In the genomic region with DNA sequence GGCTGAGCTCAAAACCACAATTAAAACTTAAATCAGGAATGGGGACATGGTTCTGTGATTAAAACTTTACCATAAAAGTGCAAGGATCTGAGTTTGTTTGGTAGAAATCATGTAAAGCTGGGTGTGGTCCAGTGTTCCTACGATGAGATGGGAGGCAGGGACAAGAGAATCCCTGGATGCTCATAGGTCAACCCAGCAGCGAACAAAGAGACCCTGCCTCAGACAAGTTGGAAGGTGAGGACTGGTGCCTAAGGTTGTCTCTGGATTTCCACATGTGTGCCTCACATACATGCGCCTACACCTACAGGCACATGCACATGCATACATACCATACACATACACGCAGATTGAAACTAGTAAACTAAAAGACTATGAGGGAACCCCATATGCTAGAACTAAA, we compare ENCODE assay signal across 22 mouse cellular contexts.
DNase-seq lines count a peak whose midpoint lies in the region; ATAC-seq lines count a peak whose summit lies in the region.
"Had no signal": no experiment of that assay in that cellular context is flagged by ENCODE, and none has a peak within 500 bp of the region (broad histone marks: within the 10 kb centered on the region; RNA-seq: fewer than 3 reads in every experiment).

No protein-coding gene starts in this region.

- no peak overlapping the region for H3K9ac ChIP-seq in heart, embryonic 12.5 days
- H3K9ac ChIP-seq in intestine, embryonic 14.5 days (ENCODE audit: low read length), result no peak overlapping the region
- H3K9ac ChIP-seq in intestine, embryonic 16.5 days (ENCODE audit: low read depth, low read length), result no peak overlapping the region

- H3K27ac ChIP-seq in heart, embryonic 12.5 days (ENCODE audit: poor library complexity, severe bottlenecking), result no peak overlapping the region
- H3K27ac ChIP-seq in heart, embryonic 10.5 days, result no peak overlapping the region
- no peak overlapping the region for H3K27ac ChIP-seq in intestine, embryonic 14.5 days (ENCODE audit: low read depth)
- no peak overlapping the region for H3K27ac ChIP-seq in intestine, embryonic 16.5 days (ENCODE audit: low read length)

- ATAC-seq in heart, embryonic 12.5 days (ENCODE audit: insufficient number of reproducible peaks, low FRiP score), result no peak
- ATAC-seq in intestine, embryonic 14.5 days (replicated peaks; ENCODE audit: low FRiP score, low TSS enrichment, low read depth), result no peak
- ATAC-seq in intestine, embryonic 16.5 days, result no peak
- ATAC-seq: activated CD4-positive, CD25-positive, alpha-beta regulatory T cell, adult 4 months; CD4-positive, CD25-positive, alpha-beta regulatory T cell, adult 4 months; Patski had no signal

- 86% methylated on average over 4 of the region's 4 CpGs for WGBS in heart, embryonic 12.5 days
- WGBS in heart, embryonic 10.5 days, result 91% methylated on average over 4 of the region's 4 CpGs
- 88% methylated on average over 4 of the region's 4 CpGs for WGBS in intestine, embryonic 14.5 days
- 90% methylated on average over 4 of the region's 4 CpGs for WGBS in intestine, embryonic 16.5 days

- H3K4me1 ChIP-seq in heart, embryonic 12.5 days (replicated peaks), result no peaks in the 10 kb centered on the region
- no peaks in the 10 kb centered on the region for H3K4me1 ChIP-seq in heart, embryonic 10.5 days
- H3K4me1 ChIP-seq in intestine, embryonic 14.5 days (replicated peaks; ENCODE audit: control insufficient read depth, insufficient read depth, low read length), result no peaks in the 10 kb centered on the region
- H3K4me1 ChIP-seq in intestine, embryonic 16.5 days (ENCODE audit: control insufficient read depth, insufficient read depth, low read length), result no peaks in the 10 kb centered on the region

- H3K27me3 ChIP-seq in heart, embryonic 12.5 days (replicated peaks), result no peaks in the 10 kb centered on the region
- H3K27me3 ChIP-seq in heart, embryonic 10.5 days (ENCODE audit: insufficient read depth, poor library complexity, severe bottlenecking), result no peaks in the 10 kb centered on the region
- no peaks in the 10 kb centered on the region for H3K27me3 ChIP-seq in intestine, embryonic 14.5 days (replicated peaks; ENCODE audit: control insufficient read depth, insufficient read depth, low read length)
- no peaks in the 10 kb centered on the region for H3K27me3 ChIP-seq in intestine, embryonic 16.5 days (replicated peaks; ENCODE audit: control insufficient read depth, insufficient read depth, low read length)
- H3K27me3 ChIP-seq: CH12.LX, Patski had no signal

- peak; percentile 54 for DNase-seq in heart, adult 11 months
- peak; percentile 52 for DNase-seq in heart, embryonic 10.5 days (ENCODE audit: low spot score)
- no peak for DNase-seq in heart, postnatal 4 days
- peak; percentile 16 for DNase-seq in intestine, embryonic 14.5 days (ENCODE audit: low spot score)
- DNase-seq in kidney, adult 18-20 months, result peak; percentile 1
- DNase-seq in kidney, postnatal 25 days, result no peak
- DNase-seq: adrenal gland, adult 2 months; adrenal gland, adult 8-10 months; adrenal gland, postnatal 10 days; adrenal gland, postnatal 14 days; adrenal gland, postnatal 25 days; adrenal gland, postnatal 36 days; B cell, adult 2 months; cerebellum, adult 11 months; cerebellum, adult 11-12 months had no signal

- H3K4me2 ChIP-seq in heart, embryonic 12.5 days, result no peak overlapping the region
- H3K4me2 ChIP-seq in intestine, embryonic 14.5 days (ENCODE audit: low read length), result no peak overlapping the region
- no peak overlapping the region for H3K4me2 ChIP-seq in intestine, embryonic 16.5 days (ENCODE audit: low read depth, low read length)

- H3K4me3 ChIP-seq in heart, embryonic 12.5 days, result no peak overlapping the region
- H3K4me3 ChIP-seq in heart, embryonic 10.5 days, result no peak overlapping the region
- no peak overlapping the region for H3K4me3 ChIP-seq in intestine, embryonic 14.5 days (ENCODE audit: low read depth, low read length)
- no peak overlapping the region for H3K4me3 ChIP-seq in intestine, embryonic 16.5 days (ENCODE audit: low read length)

- no peaks in the 10 kb centered on the region for H3K9me3 ChIP-seq in heart, embryonic 12.5 days (replicated peaks)
- H3K9me3 ChIP-seq in heart, embryonic 10.5 days, result no peaks in the 10 kb centered on the region
- no peaks in the 10 kb centered on the region for H3K9me3 ChIP-seq in intestine, embryonic 14.5 days (ENCODE audit: control insufficient read depth, low read length)
- no peaks in the 10 kb centered on the region for H3K9me3 ChIP-seq in intestine, embryonic 16.5 days (ENCODE audit: control insufficient read depth, low read length)
- H3K9me3 ChIP-seq: G1E had no signal

- no peaks in the 10 kb centered on the region for H3K36me3 ChIP-seq in heart, embryonic 12.5 days
- H3K36me3 ChIP-seq in heart, embryonic 10.5 days, result no peaks in the 10 kb centered on the region
- H3K36me3 ChIP-seq in intestine, embryonic 14.5 days (ENCODE audit: control insufficient read depth, insufficient read depth, low read length), result no peaks in the 10 kb centered on the region
- H3K36me3 ChIP-seq in intestine, embryonic 16.5 days (ENCODE audit: control insufficient read depth, insufficient read depth, low read length), result no peaks in the 10 kb centered on the region
- H3K36me3 ChIP-seq: G1E had no signal

Comparison
In these comparisons a context has a peak if more than half of its experiments do, and no peak if none do; other contexts are left out.
1. DNase-seq: peak in heart, adult 11 months (single experiment), heart, embryonic 10.5 days (single experiment), intestine, embryonic 14.5 days (single experiment) and kidney, adult 18-20 months (single experiment); none in heart, postnatal 4 days (single experiment) and kidney, postnatal 25 days (0 of 2).